Mouse (Mus musculus): Measurements from ENCODE around the gene Tdrkh.
A peak's percentile ranks its signal among the peaks of the same experiment; 100 is the strongest.

Gene Tdrkh

DNA sequence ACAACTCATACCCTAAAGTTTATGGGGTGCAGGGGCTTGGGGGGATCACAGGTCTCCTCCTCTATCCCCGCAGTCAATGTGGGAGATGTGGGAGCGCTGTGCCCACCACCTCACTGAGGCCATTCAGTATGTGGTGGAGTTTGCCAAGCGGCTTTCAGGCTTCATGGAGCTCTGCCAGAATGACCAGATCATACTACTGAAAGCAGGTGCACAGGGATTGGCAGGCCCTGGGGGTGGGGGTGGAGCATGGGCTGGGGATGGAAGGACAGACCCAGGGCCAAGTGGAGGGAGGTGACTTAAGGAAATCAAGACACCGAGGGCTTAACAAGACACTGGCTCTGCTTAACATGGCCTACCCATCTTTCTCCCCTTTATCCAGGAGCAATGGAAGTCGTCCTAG is 22.1 kb upstream of the Tdrkh start:
- no peak for DNase-seq

DNA sequence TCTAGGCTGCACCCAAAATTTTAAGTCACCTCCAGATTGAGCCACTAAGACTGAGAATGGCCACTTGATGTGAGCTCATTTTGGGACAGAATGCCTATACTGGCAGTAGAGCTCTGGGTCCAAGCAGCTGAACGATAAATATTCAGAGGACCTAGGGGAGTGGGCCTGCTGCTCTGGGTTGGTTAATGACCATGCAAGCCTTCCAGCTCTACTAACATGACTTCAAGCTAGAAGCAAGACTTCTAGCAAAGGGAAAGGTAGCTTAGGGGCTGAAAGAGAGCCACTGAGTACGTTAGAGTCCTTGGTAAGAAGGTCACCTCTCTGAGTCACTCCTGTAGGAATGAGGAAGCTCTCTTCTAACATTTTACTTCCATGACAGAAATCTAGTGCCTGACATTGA is 20.9 kb upstream of the Tdrkh start:
- no peak for DNase-seq

GRCm38 (mm10) chr3:94393049-94393448 is 20.0 kb upstream of the Tdrkh start:
- DNase-seq, result no peak

GRCm38 (mm10) chr3:94396336-94396735 is 16.7 kb upstream of the Tdrkh start:
- DNase-seq, result no peak

- DNase-seq, result no peak
These were observed 16.2 kb upstream of the Tdrkh start for GRCm38 (mm10) chr3:94396851-94397250.

DNA sequence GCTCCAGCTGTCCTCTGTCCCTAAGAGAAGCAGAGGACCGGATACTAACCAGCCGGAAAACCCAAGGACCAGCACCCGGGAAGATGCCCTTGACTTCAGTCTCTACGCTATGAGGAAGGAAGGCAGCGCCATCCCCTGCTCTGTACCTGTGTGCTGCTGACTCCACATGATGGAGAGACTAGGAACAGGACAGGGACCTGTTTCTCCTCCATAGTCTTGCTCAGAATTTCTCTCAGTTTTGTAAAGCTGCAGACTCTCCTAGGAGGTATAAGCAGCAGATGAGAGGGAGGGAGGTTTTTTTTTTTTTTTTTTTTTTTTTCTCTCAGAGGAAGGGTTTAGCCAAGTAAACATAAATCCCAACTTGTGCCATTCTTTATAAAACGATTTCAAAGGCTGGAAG is 14.9 kb upstream of the Tdrkh start, which contains the start of gene Lingo4:
TSS of gene Lingo4 (plus strand) at position 301 of the 400 bp plus-strand sequence.
- no peak for DNase-seq

DNA sequence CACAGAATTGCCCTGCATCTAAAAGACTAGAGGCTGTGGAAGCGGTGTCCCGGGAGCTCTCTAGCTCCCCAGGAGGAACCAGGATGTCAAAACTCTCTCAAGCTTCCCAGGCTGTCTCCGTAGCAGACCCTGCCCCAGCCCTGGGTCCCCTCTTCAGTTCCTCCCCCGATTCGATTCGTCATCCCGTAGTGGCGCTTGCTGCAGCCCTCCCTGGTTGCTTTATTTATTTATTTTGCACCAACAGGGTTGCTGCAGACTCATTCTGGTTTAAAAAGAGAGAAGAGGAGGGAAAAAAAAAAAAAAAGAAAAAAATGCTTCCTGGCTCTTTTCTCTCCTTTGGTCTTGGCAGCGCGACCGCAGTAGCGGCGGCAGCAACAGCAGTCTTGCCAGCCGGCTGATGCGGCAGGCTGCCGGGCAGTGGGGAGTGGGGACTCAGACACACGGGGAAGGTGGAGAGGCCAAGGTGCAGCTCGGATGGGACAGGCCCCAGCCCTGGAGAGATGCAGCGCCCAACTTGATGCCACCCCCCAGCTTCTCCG is 14.1 kb upstream of the Tdrkh start:
- peak; percentile 65 for DNase-seq

DNA sequence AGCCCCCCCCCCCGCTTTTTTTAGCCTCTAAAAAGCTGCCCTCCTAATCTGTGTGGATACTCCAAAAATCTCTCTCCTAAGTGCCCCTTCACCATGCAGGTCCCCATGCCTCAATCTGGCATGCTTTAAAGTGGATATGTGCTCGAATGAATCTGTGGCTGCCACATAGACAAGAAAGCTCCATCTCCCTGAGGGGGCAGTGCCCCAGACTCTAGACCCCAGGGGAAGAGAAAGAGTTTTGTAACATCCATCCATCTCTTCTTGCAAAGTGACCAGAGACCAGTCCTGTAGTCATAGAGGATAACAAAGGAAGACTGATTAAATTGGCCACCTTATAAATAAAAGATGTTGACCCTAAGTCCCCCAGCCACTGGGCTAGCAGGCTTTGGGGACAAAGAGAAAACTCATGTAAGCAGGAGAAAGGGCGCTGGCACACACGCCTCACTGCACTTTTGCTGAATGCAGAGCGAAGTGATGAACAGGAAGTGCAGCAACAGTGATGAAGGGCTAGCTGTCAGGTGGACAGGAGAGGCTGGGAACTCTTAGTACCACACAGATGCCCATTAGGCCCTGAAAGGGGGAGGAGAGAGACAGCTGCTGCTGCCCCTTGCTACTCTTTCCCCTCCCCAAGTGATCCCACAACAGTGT is 13.3 kb upstream of the Tdrkh start:
- DNase-seq, result peak; percentile 43

DNA sequence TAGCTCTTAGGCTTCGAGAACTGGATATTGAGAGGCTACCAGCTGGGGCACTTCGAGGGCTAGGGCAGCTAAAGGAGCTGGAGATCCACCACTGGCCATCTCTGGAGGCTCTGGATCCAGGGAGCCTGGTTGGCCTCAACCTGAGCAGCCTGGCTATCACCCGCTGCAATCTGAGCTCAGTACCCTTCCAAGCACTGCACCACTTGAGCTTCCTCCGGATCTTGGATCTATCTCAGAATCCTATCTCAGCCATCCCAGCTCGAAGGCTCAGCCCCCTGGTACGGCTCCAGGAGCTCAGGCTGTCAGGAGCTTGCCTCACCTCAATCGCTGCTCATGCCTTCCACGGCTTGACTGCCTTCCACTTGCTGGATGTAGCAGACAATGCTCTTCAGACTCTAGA is 10.6 kb upstream of the Tdrkh start:
- DNase-seq, result no peak

GRCm38 (mm10) chr3:94404366-94405054 is 8.6 kb upstream of the Tdrkh start:
- DNase-seq, result peak; percentile 47

DNA sequence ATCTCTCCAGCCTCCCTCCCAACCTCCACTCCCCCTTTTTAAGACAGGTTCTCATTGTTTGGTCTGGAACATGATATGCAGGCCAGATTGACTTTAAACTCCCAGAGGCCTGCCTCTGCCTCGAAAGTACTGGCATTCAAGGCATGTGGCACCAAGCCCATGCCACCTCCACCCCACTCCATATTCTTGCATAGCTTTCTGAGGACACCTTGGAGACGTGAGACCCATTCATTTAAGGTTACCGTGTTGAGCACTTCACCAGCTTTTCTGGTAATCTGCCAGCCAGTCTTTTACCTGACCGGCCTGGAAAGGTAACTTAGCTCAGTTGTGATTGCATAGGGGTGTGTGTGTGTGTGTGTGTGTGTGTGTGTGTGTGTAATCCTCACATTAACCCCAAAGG is 7.5 kb upstream of the Tdrkh start:
- DNase-seq, result no peak

DNA sequence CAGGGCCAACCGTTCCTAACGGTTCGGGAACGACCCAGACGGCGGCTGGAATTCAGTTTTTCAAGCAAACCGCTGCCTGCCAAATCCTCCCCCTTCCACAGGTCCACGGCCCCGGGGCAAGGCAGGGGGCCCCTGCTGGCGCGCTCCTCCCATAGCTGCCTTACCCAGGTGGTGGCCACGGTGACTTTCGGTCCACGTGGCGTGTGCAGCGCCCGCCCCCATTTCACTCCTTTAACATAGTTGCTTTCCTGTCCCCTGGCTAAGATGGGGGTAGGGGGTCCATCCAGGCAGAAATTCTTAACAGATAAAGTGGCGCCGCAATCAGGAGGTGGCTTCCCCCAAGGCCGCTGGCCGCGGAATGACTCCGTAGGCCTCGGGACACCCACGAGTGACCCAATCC is 543 bp upstream of the Tdrkh start:
- DNase-seq, result no peak

GRCm38 (mm10) chr3:94430980-94431379 is 17.9 kb downstream of the Tdrkh start:
- no peak for DNase-seq

DNA sequence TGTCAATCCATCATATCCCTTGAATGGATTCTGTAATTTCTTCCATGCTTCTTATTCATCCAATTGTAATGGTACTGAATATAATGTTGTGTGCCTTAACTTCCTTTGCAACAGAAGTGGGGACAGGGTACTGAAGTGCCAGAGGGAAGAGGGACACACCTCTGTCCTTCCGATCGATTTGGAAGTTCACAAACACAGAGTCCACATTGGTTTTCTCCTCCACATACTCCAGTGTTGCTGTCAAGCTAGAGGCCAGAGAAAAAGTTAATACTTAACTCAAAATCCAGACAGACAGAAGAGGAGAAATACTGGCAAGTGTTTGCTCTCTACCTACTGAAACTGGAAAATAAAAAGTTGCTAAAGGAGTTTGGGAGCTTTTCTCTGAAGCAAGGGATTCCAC is 21.2 kb downstream of the Tdrkh start:
- DNase-seq, result no peak

GRCm38 (mm10) chr3:94436420-94436819 is 23.3 kb downstream of the Tdrkh start:
- no peak for DNase-seq

DNA sequence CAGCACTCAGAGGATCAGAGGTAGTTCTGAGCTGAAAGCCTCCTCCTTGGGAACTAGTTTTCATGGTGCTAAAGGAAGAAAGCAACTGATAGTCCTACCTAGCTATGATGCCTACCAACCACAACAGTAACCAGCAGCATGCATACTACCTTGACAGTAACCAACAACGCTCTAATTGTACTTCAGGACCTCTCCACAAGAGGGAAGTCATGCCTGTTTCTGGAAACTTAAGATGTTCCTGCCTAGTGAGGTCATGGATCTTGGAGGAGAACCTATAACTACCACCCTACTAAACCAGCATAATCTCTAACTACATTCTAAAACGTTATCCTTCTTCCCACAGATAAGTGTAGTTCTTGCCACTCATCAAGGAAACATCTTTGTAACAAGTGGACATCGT is 28.1 kb downstream of the Tdrkh start:
- peak; percentile 35 for DNase-seq

DNA sequence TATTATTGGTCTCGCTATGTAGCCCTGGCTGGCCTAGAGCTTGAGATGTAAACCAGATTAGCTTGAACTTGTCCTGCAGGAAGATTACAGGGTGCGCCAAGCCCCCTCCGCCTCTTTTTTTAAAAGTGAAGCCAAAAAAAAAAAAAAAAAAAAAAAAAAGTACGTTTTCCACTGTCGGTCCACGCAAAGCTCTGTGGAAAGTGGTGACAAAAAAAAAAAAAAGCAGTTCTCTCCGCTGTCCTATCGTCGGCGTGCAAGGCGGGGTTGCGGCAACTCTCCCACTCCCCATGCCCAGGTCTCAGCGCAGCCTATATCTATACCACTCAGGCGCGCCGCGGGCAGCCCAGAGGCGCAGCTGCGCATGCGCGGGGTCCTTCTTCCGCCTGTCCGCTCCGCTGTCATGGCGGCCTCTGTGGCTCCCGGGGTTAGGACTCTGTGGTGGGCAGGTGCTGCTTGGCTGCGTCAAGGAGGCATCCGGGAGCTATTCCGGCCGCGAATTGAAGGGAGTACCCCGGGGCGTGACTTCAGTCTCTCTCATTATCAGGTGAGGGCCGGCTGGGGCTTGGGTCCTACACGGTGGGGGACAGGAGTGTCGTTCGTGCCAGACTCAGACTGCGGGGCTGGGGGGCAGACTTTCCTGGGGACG is 30.0 kb downstream of the Tdrkh start, which contains the start of gene Mrpl9:
TSS of gene Mrpl9 (plus strand) at position 368 of the 646 bp plus-strand sequence.
- peak; percentile 96 for DNase-seq

GRCm38 (mm10) chr3:94443597-94443964 is 30.5 kb downstream of the Tdrkh start, which contains the start of gene Oaz3:
Gene Oaz3, minus strand, starts transcription at chr3:94443915.
- no peak for DNase-seq

GRCm38 (mm10) chr3:94449377-94449776 is 36.3 kb downstream of the Tdrkh start:
- DNase-seq, result no peak

DNA sequence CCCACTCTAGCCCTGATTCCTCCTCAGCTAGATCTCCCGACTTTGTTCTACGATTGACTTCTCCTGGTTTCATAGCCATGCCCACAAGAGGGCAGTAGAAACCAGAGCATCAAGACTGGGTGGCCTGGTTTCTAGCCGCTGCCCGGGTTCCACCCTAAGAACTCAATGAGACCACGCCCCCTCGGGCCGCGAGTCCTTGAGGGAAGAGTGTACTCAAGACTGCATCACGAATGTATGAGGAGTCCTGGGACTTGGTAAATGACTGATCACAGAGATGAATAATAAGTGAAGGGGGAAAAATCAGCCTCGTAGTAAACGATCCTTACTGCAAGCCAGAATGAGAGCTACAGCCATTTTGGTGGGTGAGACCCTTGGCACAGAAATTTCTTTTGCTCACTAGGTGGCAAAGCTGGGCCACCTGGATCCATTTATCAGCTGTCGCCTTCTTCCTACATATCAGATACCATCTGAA is 43.5 kb downstream of the Tdrkh start:
- DNase-seq, result peak; percentile 96

GRCm38 (mm10) chr3:94457055-94457454 is 44.0 kb downstream of the Tdrkh start:
- DNase-seq, result no peak

DNA sequence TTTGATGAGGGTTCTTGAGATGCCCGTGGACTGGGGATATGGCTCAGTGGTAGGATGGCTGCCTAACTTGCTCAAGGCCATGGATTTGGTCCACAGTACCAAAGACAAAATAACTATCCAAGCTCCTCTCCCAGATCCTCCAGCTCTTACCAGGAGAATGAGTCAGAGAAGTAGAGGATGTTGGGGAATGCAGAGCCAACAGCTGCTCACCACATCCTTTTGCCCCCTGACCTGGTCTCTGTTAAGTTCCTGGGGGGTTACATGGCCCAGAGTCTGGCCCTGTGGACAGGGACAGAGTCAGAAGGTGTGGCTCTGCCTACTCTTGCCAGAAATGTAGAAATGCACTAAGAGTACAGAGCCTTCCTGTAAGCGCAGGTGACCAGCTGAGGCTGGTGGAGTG is 46.8 kb downstream of the Tdrkh start:
- no peak for DNase-seq

GRCm38 (mm10) chr3:94463926-94464578 is 51.0 kb downstream of the Tdrkh start:
- peak; percentile 67 for DNase-seq

Measured in retina, postnatal 1 day (tissue).